Mouse (Mus musculus) E14TG2a.4 (cell line): ENCODE results near the gene Myh7b.

ENCODE experiments used
- CTCF ChIP-seq: conservative IDR thresholded peaks from 2 replicates; pipeline ENCODE4 v1.5.1; 2014; ENCODE audit warnings: low read length
- POU5F1 ChIP-seq: IDR thresholded peaks from 2 replicates; pipeline ENCODE4 v1.6.1; 2014; ENCODE audit warnings: low read length, borderline replicate concordance

DNA sequence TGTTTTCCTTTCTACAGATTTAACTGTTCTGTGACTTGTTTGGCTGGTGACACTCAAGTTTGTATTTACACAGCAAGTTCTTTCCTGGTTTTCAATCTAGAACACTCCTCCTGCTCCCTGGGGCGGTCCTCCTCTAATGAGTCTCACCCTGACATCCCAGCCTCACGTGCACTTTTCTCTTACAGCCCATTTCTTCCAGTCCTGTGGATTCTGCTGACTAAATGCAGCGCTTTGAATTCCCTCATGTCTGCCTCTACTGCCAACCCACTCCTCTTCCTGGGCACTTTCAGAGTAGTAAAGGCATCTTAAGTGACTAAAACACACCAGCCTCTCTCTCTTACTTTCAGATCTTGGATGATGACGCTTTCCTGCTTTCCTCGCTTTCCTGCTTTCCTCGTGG lies 19.3 kb upstream of the Myh7b start:
- no peak for TF ChIP-seq CTCF
- TF ChIP-seq POU5F1, result no peak
